In genomic region chr1:128669241-128669666, GRCm38 (mm10) we compare ENCODE assay signal across 11 mouse cellular contexts.
DNase-seq lines count a peak whose midpoint lies in the region; ATAC-seq and TF ChIP-seq lines count a peak whose summit lies in the region.
"Had no signal": no experiment of that assay in that cellular context is flagged by ENCODE, and none has a peak within 500 bp of the region (broad histone marks: within the 10 kb centered on the region; RNA-seq: fewer than 3 reads in every experiment).

No protein-coding gene starts in this region.

- peaks cover 18% of the 10 kb centered on the region for H3K4me1 ChIP-seq in forebrain, embryonic 12.5 days
- H3K4me1 ChIP-seq in hindbrain, postnatal 0 days (ENCODE audit: insufficient read depth, low read length) = no peaks in the 10 kb centered on the region
- H3K4me1 ChIP-seq: liver, embryonic 13.5 days had no signal

- no peaks in the 10 kb centered on the region for H3K36me3 ChIP-seq in forebrain, embryonic 12.5 days (replicated peaks)
- H3K36me3 ChIP-seq in hindbrain, postnatal 0 days (ENCODE audit: insufficient read depth, low read length) = no peaks in the 10 kb centered on the region
- H3K36me3 ChIP-seq: liver, embryonic 13.5 days had no signal

- H3K27ac ChIP-seq in forebrain, embryonic 12.5 days = 0 out of 2 replicates have a peak overlapping the region, but pooled peaks have one; percentile 37
- no peak overlapping the region for H3K27ac ChIP-seq in hindbrain, postnatal 0 days
- H3K27ac ChIP-seq: left cerebral cortex, adult 2 months; liver, embryonic 13.5 days had no signal

- no peak for TF ChIP-seq CTCF in brain, embryonic 14.5 days (IDR thresholded peaks at IDR 0.05; ENCODE audit: borderline replicate concordance, extremely low read depth, insufficient read depth, insufficient read length)
- no peak for TF ChIP-seq CTCF in hindbrain, postnatal 0 days (IDR thresholded peaks at IDR 0.05; ENCODE audit: low read depth)

- peak; percentile 73 for DNase-seq in brain, embryonic 14.5 days (ENCODE audit: low read depth)
- peak; percentile 32 for DNase-seq in cerebellum, adult 11-12 months
- peak; percentile 66 for DNase-seq in hindbrain, postnatal 0 days (ENCODE audit: low spot score)
- no peak for DNase-seq in thymus, postnatal 10 days (ENCODE audit: low spot score in 2 of 2)
- DNase-seq in urinary bladder, postnatal 36 days (ENCODE audit: low spot score in 2 of 2) = no peak
- DNase-seq in heart, adult 8-10 months (ENCODE audit: low spot score) = no peak
- DNase-seq: kidney, postnatal 25 days; liver, embryonic 13.5 days had no signal

- H3K27me3 ChIP-seq in forebrain, embryonic 12.5 days = 0 out of 2 replicates have a peak, but pooled peaks cover 3% of the 10 kb centered on the region
- no peaks in the 10 kb centered on the region for H3K27me3 ChIP-seq in hindbrain, postnatal 0 days (ENCODE audit: insufficient read depth, low read length)
- H3K27me3 ChIP-seq: liver, embryonic 13.5 days had no signal

- 8% methylated on average over 2 of the region's 2 CpGs for WGBS in forebrain, embryonic 12.5 days
- WGBS in hindbrain, postnatal 0 days = 23% methylated on average over 2 of the region's 2 CpGs

- H3K9me3 ChIP-seq in forebrain, embryonic 12.5 days = 0 out of 2 replicates have a peak, but pooled peaks cover 5% of the 10 kb centered on the region
- H3K9me3 ChIP-seq in hindbrain, postnatal 0 days (ENCODE audit: low read length) = no peaks in the 10 kb centered on the region
- H3K9me3 ChIP-seq: liver, embryonic 13.5 days had no signal

- H3K4me3 ChIP-seq in forebrain, embryonic 12.5 days (replicated peaks) = no peak overlapping the region
- no peak overlapping the region for H3K4me3 ChIP-seq in hindbrain, postnatal 0 days (ENCODE audit: low read length)
- H3K4me3 ChIP-seq: left cerebral cortex, adult 2 months; liver, embryonic 13.5 days; myocyte had no signal

- H3K9ac ChIP-seq in forebrain, embryonic 12.5 days = no peak overlapping the region
- H3K9ac ChIP-seq in hindbrain, postnatal 0 days (replicated peaks; ENCODE audit: low read length) = no peak overlapping the region
- H3K9ac ChIP-seq: liver, embryonic 13.5 days had no signal

- ATAC-seq in forebrain, embryonic 12.5 days (ENCODE audit: low FRiP score) = peak; percentile 57
- peak; percentile 89 for ATAC-seq in hindbrain, postnatal 0 days

- no peak overlapping the region for H3K4me2 ChIP-seq in forebrain, embryonic 12.5 days
- no peak overlapping the region for H3K4me2 ChIP-seq in hindbrain, postnatal 0 days (ENCODE audit: low read depth, low read length)
- H3K4me2 ChIP-seq: liver, embryonic 13.5 days had no signal

- no peak for TF ChIP-seq POLR2A in brain, embryonic 14.5 days (IDR thresholded peaks at IDR 0.05; ENCODE audit: borderline replicate concordance, extremely low read depth, insufficient read depth, insufficient read length, poor library complexity, severe bottlenecking)

Comparison
In these comparisons a context has a peak if more than half of its experiments do, and no peak if none do; other contexts are left out.
1. DNase-seq: peak in brain, embryonic 14.5 days (single experiment), cerebellum, adult 11-12 months (single experiment) and hindbrain, postnatal 0 days (single experiment); none in thymus, postnatal 10 days (0 of 2), urinary bladder, postnatal 36 days (0 of 2) and heart, adult 8-10 months (single experiment).